Comparison of ENCODE assay signal across 8 mouse cellular contexts in genomic region chr4:136185375-136185774, GRCm38 (mm10). TPM values are rescaled to one million over a fixed set of nuclear protein-coding genes. Genes with fewer than 3 reads are reported as not detected.
DNase-seq lines count a peak whose midpoint lies in the region; ATAC-seq and TF ChIP-seq lines count a peak whose summit lies in the region.
"Had no signal": no experiment of that assay in that cellular context is flagged by ENCODE, and none has a peak within 500 bp of the region (broad histone marks: within the 10 kb centered on the region; RNA-seq: fewer than 3 reads in every experiment).

No protein-coding gene starts in this region.

- 0 out of 2 replicates have a peak overlapping the region, but pooled peaks have one; percentile 6 for H3K27ac ChIP-seq in spleen, adult 2 months (ENCODE audit: insufficient read depth, low read length)
- peak overlapping the region; percentile 22; the same call in 1 of the 2 replicates for H3K27ac ChIP-seq in small intestine, adult 2 months (ENCODE audit: insufficient read depth, low read depth, low read length)
- H3K27ac ChIP-seq: stomach, embryonic 15.5 days had no signal

- no peak overlapping the region for H3K4me3 ChIP-seq in spleen, adult 2 months (ENCODE audit: extremely low read depth, insufficient read depth, insufficient read length)
- no peak overlapping the region for H3K4me3 ChIP-seq in small intestine, adult 2 months (ENCODE audit: low read depth, low read length)
- H3K4me3 ChIP-seq: stomach, embryonic 15.5 days had no signal

- H3K4me1 ChIP-seq in spleen, adult 2 months (ENCODE audit: control insufficient read depth, insufficient read depth, insufficient read length), result peaks cover 12% of the 10 kb centered on the region; the same call in 1 of the 2 replicates
- peaks cover 31% of the 10 kb centered on the region for H3K4me1 ChIP-seq in small intestine, adult 2 months (ENCODE audit: control insufficient read depth, insufficient read depth, insufficient read length, low read length)

- H3K36me3 ChIP-seq in spleen, adult 2 months (ENCODE audit: control insufficient read depth, insufficient read depth, low read length), result peaks cover 10% of the 10 kb centered on the region
- H3K36me3 ChIP-seq in small intestine, adult 2 months (ENCODE audit: control insufficient read depth, insufficient read depth, low read length), result peaks cover 11% of the 10 kb centered on the region
- H3K36me3 ChIP-seq: stomach, embryonic 15.5 days had no signal

- TF ChIP-seq CTCF in spleen, adult 2 months (IDR thresholded peaks at IDR 0.05; ENCODE audit: extremely low read depth, insufficient read depth, insufficient read length, insufficient replicate concordance), result no peak
- no peak for TF ChIP-seq CTCF in small intestine, adult 2 months (IDR thresholded peaks at IDR 0.05; ENCODE audit: extremely low read depth, insufficient read length, insufficient replicate concordance, low read depth, low read length)

- no peak for DNase-seq in spleen, adult 2 months (ENCODE audit: low read depth in 1 of 2, low spot score in 2 of 2)
- no peak for DNase-seq in spleen, postnatal 10 days (ENCODE audit: low spot score in 2 of 2)
- peak; percentile 66 for DNase-seq in gastrocnemius, postnatal 10 days
- peak; percentile 78 for DNase-seq in kidney, postnatal 10 days
- DNase-seq in thymus, postnatal 25 days, result no peak

- WGBS in spleen, adult 2 months, result 35% methylated on average over 9 of the region's 9 CpGs
- 74% methylated on average over 9 of the region's 9 CpGs for WGBS in small intestine, adult 2 months

- no peak for ATAC-seq in megakaryocyte-erythroid progenitor cell, adult 5-6 weeks (replicated peaks; ENCODE audit: low FRiP score, low TSS enrichment, poor library complexity, severe bottlenecking)

- TF ChIP-seq POLR2A in spleen, adult 2 months (IDR thresholded peaks at IDR 0.05; ENCODE audit: low read depth, low read length), result no peak
- no peak for TF ChIP-seq POLR2A in small intestine, adult 2 months (IDR thresholded peaks at IDR 0.05; ENCODE audit: low read depth, low read length)

- H3K27me3 ChIP-seq in spleen, adult 2 months (ENCODE audit: control insufficient read depth, insufficient read depth, low read length), result no peaks in the 10 kb centered on the region
- no peaks in the 10 kb centered on the region for H3K27me3 ChIP-seq in small intestine, adult 2 months (ENCODE audit: control insufficient read depth, insufficient read depth, low read length)
- H3K27me3 ChIP-seq: stomach, embryonic 15.5 days had no signal

RNA-seq across cellular contexts. Expression of gene E2f2, which starts 13.2 kb away (rescaled TPM):
- polyA plus RNA-seq in spleen, adult 2 months (2012; rRNA removed), result 32.1 and 33.5 TPM in 2 replicates
- total RNA-seq in gastrocnemius, postnatal 10 days (2021), result 10 to 100 TPM in 1 of 2 experiments, 1 to 10 TPM in 1; 6.9 to 11.0 TPM
- 7.5 and 11.5 TPM in 2 replicates for polyA plus RNA-seq in small intestine, adult 2 months (2012; rRNA removed)
- total RNA-seq in megakaryocyte-erythroid progenitor cell, adult 5-6 weeks (2014; fragmentation: Nextera tagmentation), result 11.1 and 17.0 TPM in 2 replicates
- 4.5 and 10.2 TPM in 2 replicates for total RNA-seq in megakaryocyte-erythroid progenitor cell, adult 5-6 weeks (2017)

RNA-seq across cellular contexts. Expression of gene Asap3, which starts 20.8 kb away (rescaled TPM):
- polyA plus RNA-seq in spleen, adult 2 months (2012; rRNA removed), result 1.9 and 2.5 TPM in 2 replicates
- 10 to 100 TPM in 1 of 2 experiments, 1 to 10 TPM in 1; 7.2 to 10.1 TPM for total RNA-seq in gastrocnemius, postnatal 10 days (2021)
- 1.3 and 2.0 TPM in 2 replicates for polyA plus RNA-seq in small intestine, adult 2 months (2012; rRNA removed)
- total RNA-seq in megakaryocyte-erythroid progenitor cell, adult 5-6 weeks (2014; fragmentation: Nextera tagmentation), result not detected in 2 replicates
- total RNA-seq in megakaryocyte-erythroid progenitor cell, adult 5-6 weeks (2017), result not detected in 2 replicates

RNA-seq across cellular contexts. Expression of gene Id3, which starts 42.1 kb away (rescaled TPM):
- 138 and 195 TPM in 2 replicates for polyA plus RNA-seq in spleen, adult 2 months (2012; rRNA removed)
- total RNA-seq in gastrocnemius, postnatal 10 days (2021), result 10 to 100 TPM; 33.3 to 48.8 TPM
- polyA plus RNA-seq in small intestine, adult 2 months (2012; rRNA removed), result 262 and 519 TPM in 2 replicates
- total RNA-seq in megakaryocyte-erythroid progenitor cell, adult 5-6 weeks (2014; fragmentation: Nextera tagmentation), result 1.5 and 7.8 TPM in 2 replicates
- total RNA-seq in megakaryocyte-erythroid progenitor cell, adult 5-6 weeks (2017), result 1.9 and 3.1 TPM in 2 replicates

Comparison
In these comparisons a context has a peak if more than half of its experiments do, and no peak if none do; other contexts are left out.
1. DNase-seq: peak in gastrocnemius, postnatal 10 days (single experiment) and kidney, postnatal 10 days (single experiment); none in spleen, adult 2 months (0 of 2), spleen, postnatal 10 days (0 of 2) and thymus, postnatal 25 days (single experiment).
2. RNA of gene Asap3, which starts 20.8 kb away (total RNA-seq): 7.2 to 10.1 TPM in gastrocnemius, postnatal 10 days; not detected in megakaryocyte-erythroid progenitor cell, adult 5-6 weeks; every median in the first group is over 4 times any median in the second.